Mouse (Mus musculus): ENCODE data around the gene Iqcg. TPM values are rescaled to one million over a fixed set of nuclear protein-coding genes. Genes with fewer than 3 reads are reported as not detected.
A peak's percentile ranks its signal among the peaks of the same experiment; 100 is the strongest.

Iqcg gene
- 2.6 TPM in 2 replicates for polyA plus RNA-seq (2014; fragmentation: Nextera tagmentation; extraction: Ambion mirVana)

GRCm38 (mm10) chr16:33056095-33056785, at the start of gene Iqcg, which contains the start of gene Rpl35a:
Gene Iqcg (minus strand): TSS chr16:33056218.
Gene Rpl35a (plus strand): TSS chr16:33056453.
- TF ChIP-seq CTCF (IDR thresholded peaks at IDR 0.05; ENCODE audit: low read depth) = no peak

GRCm38 (mm10) chr16:33085666-33086065, 29.6 kb upstream of the Iqcg start:
- 60% methylated on average over 8 of the region's 8 CpGs for WGBS
- H3K4me1 ChIP-seq (ENCODE audit: insufficient read depth) = no peaks in the 10 kb centered on the region
- no peak overlapping the region for H3K27ac ChIP-seq (ENCODE audit: low read depth)
- H3K9me3 ChIP-seq (ENCODE audit: low read depth, low read length) = no peaks in the 10 kb centered on the region
- H3K9ac ChIP-seq = no peak overlapping the region
- H3K27me3 ChIP-seq (ENCODE audit: insufficient read depth, low read length) = no peaks in the 10 kb centered on the region
- H3K4me3 ChIP-seq (ENCODE audit: low read depth, low read length) = no peak overlapping the region
- H3K36me3 ChIP-seq (ENCODE audit: insufficient read depth) = peaks cover 6% of the 10 kb centered on the region; the same call in 1 of the 2 replicates
- no peak for DNase-seq
- no peak overlapping the region for H3K4me2 ChIP-seq
- TF ChIP-seq CTCF (IDR thresholded peaks at IDR 0.05; ENCODE audit: low read depth) = no peak
- ATAC-seq (ENCODE audit: insufficient read depth) = no peak

More at GRCm38 (mm10) chr16:33056095-33056785, at the start of gene Iqcg, which contains the start of gene Rpl35a:
- Histone ChIP-seq H3K4me3 (ENCODE audit: low read depth, low read length) (peak within 1 kb of the TSS; percentile 82), H3K27ac (ENCODE audit: low read depth) (peak within 1 kb of the TSS; percentile 85), H3K27me3 (ENCODE audit: insufficient read depth, low read length) (no peaks in the 10 kb centered on the region), H3K36me3 (ENCODE audit: insufficient read depth) (peaks cover 35% of the 10 kb centered on the region), H3K4me1 (ENCODE audit: insufficient read depth) (no peaks in the 10 kb centered on the region), H3K4me2 (peak within 1 kb of the TSS; percentile 71), H3K9ac (peak within 1 kb of the TSS; percentile 93), H3K9me3 (ENCODE audit: low read depth, low read length) (no peaks in the 10 kb centered on the region)
- peak; percentile 93 for ATAC-seq (ENCODE audit: insufficient read depth)
- peak; percentile 95 for DNase-seq
- under 1% methylated on average over 47 of the region's 47 CpGs for WGBS

- ATAC-seq (ENCODE audit: insufficient read depth) (no peak), DNase-seq (no peak)
- 86% methylated on average over 2 of the region's 2 CpGs for WGBS
- Histone ChIP-seq H3K27ac (ENCODE audit: low read depth) (no peak overlapping the region), H3K4me3 (ENCODE audit: low read depth, low read length) (no peak overlapping the region), H3K27me3 (ENCODE audit: insufficient read depth, low read length) (no peaks in the 10 kb centered on the region), H3K9me3 (ENCODE audit: low read depth, low read length) (no peaks in the 10 kb centered on the region), H3K4me1 (ENCODE audit: insufficient read depth) (no peaks in the 10 kb centered on the region), H3K4me2 (no peak overlapping the region), H3K9ac (no peak overlapping the region), H3K36me3 (ENCODE audit: insufficient read depth) (peaks cover 3% of the 10 kb centered on the region; the same call in 1 of the 2 replicates)
- TF ChIP-seq CTCF (IDR thresholded peaks at IDR 0.05; ENCODE audit: low read depth) = no peak
Observed at GRCm38 (mm10) chr16:33083996-33084395, 28.0 kb upstream of the Iqcg start.

GRCm38 (mm10) chr16:33082951-33083350, 26.9 kb upstream of the Iqcg start:
- no peaks in the 10 kb centered on the region for H3K9me3 ChIP-seq (ENCODE audit: low read depth, low read length)
- WGBS = 90% methylated on average over 6 of the region's 6 CpGs
- peaks cover 3% of the 10 kb centered on the region; the same call in 1 of the 2 replicates for H3K36me3 ChIP-seq (ENCODE audit: insufficient read depth)
- DNase-seq = no peak
- no peak overlapping the region for H3K27ac ChIP-seq (ENCODE audit: low read depth)
- H3K9ac ChIP-seq = no peak overlapping the region
- no peak overlapping the region for H3K4me2 ChIP-seq
- H3K4me1 ChIP-seq (ENCODE audit: insufficient read depth) = no peaks in the 10 kb centered on the region
- no peak overlapping the region for H3K4me3 ChIP-seq (ENCODE audit: low read depth, low read length)
- ATAC-seq (ENCODE audit: insufficient read depth) = no peak
- H3K27me3 ChIP-seq (ENCODE audit: insufficient read depth, low read length) = no peaks in the 10 kb centered on the region
- no peak for TF ChIP-seq CTCF (IDR thresholded peaks at IDR 0.05; ENCODE audit: low read depth)

GRCm38 (mm10) chr16:33080063-33080462, 24.0 kb upstream of the Iqcg start:
- no peaks in the 10 kb centered on the region for H3K4me1 ChIP-seq (ENCODE audit: insufficient read depth)
- H3K9me3 ChIP-seq (ENCODE audit: low read depth, low read length) = no peaks in the 10 kb centered on the region
- H3K9ac ChIP-seq = no peak overlapping the region
- 91% methylated on average over 7 of the region's 7 CpGs for WGBS
- no peaks in the 10 kb centered on the region for H3K27me3 ChIP-seq (ENCODE audit: insufficient read depth, low read length)
- no peak for DNase-seq
- TF ChIP-seq CTCF (IDR thresholded peaks at IDR 0.05; ENCODE audit: low read depth) = no peak
- H3K36me3 ChIP-seq (ENCODE audit: insufficient read depth) = peaks cover 3% of the 10 kb centered on the region; the same call in 1 of the 2 replicates
- H3K27ac ChIP-seq (ENCODE audit: low read depth) = no peak overlapping the region
- no peak for ATAC-seq (ENCODE audit: insufficient read depth)
- no peak overlapping the region for H3K4me2 ChIP-seq
- H3K4me3 ChIP-seq (ENCODE audit: low read depth, low read length) = no peak overlapping the region

- Histone ChIP-seq H3K4me2 (no peak overlapping the region), H3K9ac (no peak overlapping the region), H3K27me3 (ENCODE audit: insufficient read depth, low read length) (no peaks in the 10 kb centered on the region), H3K36me3 (ENCODE audit: insufficient read depth) (peaks cover 3% of the 10 kb centered on the region; the same call in 1 of the 2 replicates), H3K4me1 (ENCODE audit: insufficient read depth) (no peaks in the 10 kb centered on the region), H3K9me3 (ENCODE audit: low read depth, low read length) (no peaks in the 10 kb centered on the region), H3K27ac (ENCODE audit: low read depth) (no peak overlapping the region), H3K4me3 (ENCODE audit: low read depth, low read length) (no peak overlapping the region)
- no peak for TF ChIP-seq CTCF (IDR thresholded peaks at IDR 0.05; ENCODE audit: low read depth)
- DNase-seq (no peak), ATAC-seq (ENCODE audit: insufficient read depth) (no peak)
- WGBS = 85% methylated on average over 5 of the region's 5 CpGs
Observed at GRCm38 (mm10) chr16:33077069-33077627, 21.1 kb upstream of the Iqcg start.

- Histone ChIP-seq H3K9me3 (ENCODE audit: low read depth, low read length) (no peaks in the 10 kb centered on the region), H3K27me3 (ENCODE audit: insufficient read depth, low read length) (no peaks in the 10 kb centered on the region), H3K4me2 (no peak overlapping the region), H3K36me3 (ENCODE audit: insufficient read depth) (peaks cover 3% of the 10 kb centered on the region; the same call in 1 of the 2 replicates), H3K27ac (ENCODE audit: low read depth) (no peak overlapping the region), H3K9ac (no peak overlapping the region), H3K4me3 (ENCODE audit: low read depth, low read length) (no peak overlapping the region), H3K4me1 (ENCODE audit: insufficient read depth) (no peaks in the 10 kb centered on the region)
- DNase-seq = no peak
- ATAC-seq (ENCODE audit: insufficient read depth) = no peak
- no peak for TF ChIP-seq CTCF (IDR thresholded peaks at IDR 0.05; ENCODE audit: low read depth)
- WGBS = 51% methylated on average over 6 of the region's 6 CpGs
Observed at GRCm38 (mm10) chr16:33076078-33076477, 20.1 kb upstream of the Iqcg start.
